In genomic region chr7:25057888-25058287, GRCm38 (mm10) we compare ENCODE assay signal across 16 mouse cellular contexts.
"Had no signal": no experiment of that assay in that cellular context is flagged by ENCODE, and none has a peak within 500 bp of the region (broad histone marks: within the 10 kb centered on the region; RNA-seq: fewer than 3 reads in every experiment).

No protein-coding gene starts in this region.

- DNase-seq: liver, embryonic 13.5 days; liver, postnatal 0 days; lung, adult 2 months; lung, postnatal 10 days; midbrain, embryonic 14.5 days; right cerebral cortex, postnatal 14 days; thymus, adult 2 months; thymus, postnatal 25 days; thymus, postnatal 4 days had no signal

- H3K9ac ChIP-seq: liver, embryonic 13.5 days; liver, embryonic 15.5 days; liver, postnatal 0 days; lung, embryonic 15.5 days; midbrain, embryonic 12.5 days; neural tube, embryonic 12.5 days; stomach, embryonic 15.5 days had no signal

- H3K27ac ChIP-seq: liver, embryonic 13.5 days; liver, embryonic 15.5 days; lung, embryonic 15.5 days; macrophage; midbrain, embryonic 12.5 days; neural tube, embryonic 12.5 days; stomach, embryonic 15.5 days had no signal

- H3K9me3 ChIP-seq: liver, embryonic 13.5 days; liver, embryonic 15.5 days; lung, embryonic 15.5 days; megakaryocyte, embryonic 14.5 days; midbrain, embryonic 12.5 days; neural tube, embryonic 12.5 days; stomach, embryonic 15.5 days had no signal

- H3K4me2 ChIP-seq: liver, embryonic 13.5 days; liver, embryonic 15.5 days; lung, embryonic 15.5 days; midbrain, embryonic 12.5 days; neural tube, embryonic 12.5 days; stomach, embryonic 15.5 days had no signal

- H3K4me3 ChIP-seq: liver, embryonic 13.5 days; liver, embryonic 15.5 days; lung, embryonic 15.5 days; megakaryocyte, embryonic 14.5 days; midbrain, embryonic 12.5 days; neural tube, embryonic 12.5 days; stomach, embryonic 15.5 days had no signal

- H3K27me3 ChIP-seq: liver, embryonic 13.5 days; liver, embryonic 15.5 days; lung, embryonic 15.5 days; megakaryocyte, embryonic 14.5 days; midbrain, embryonic 12.5 days; neural tube, embryonic 12.5 days; stomach, embryonic 15.5 days had no signal

- H3K4me1 ChIP-seq: liver, embryonic 13.5 days; liver, embryonic 15.5 days; lung, embryonic 15.5 days; midbrain, embryonic 12.5 days; neural tube, embryonic 12.5 days; stomach, embryonic 15.5 days had no signal
